Mouse (Mus musculus) intestine, postnatal 0 days (tissue): ENCODE measurements around the gene Oat. TPM values are rescaled to one million over a fixed set of nuclear protein-coding genes. Genes with fewer than 3 reads are reported as not detected.

Source experiments
- ATAC-seq: fragments of 200-750 bp; cut with Nextera tagmentation; 2 replicates; pipeline ENCODE4 v1.8.0; 2017; ENCODE audit warnings: mild to moderate bottlenecking, moderate TSS enrichment, moderate library complexity
- H3K27ac ChIP-seq: fragments of 300-500 bp; sonication (generic); 2 replicates; pipeline ENCODE4 v1.5.1; 2014; ENCODE audit warnings: mild to moderate bottlenecking, low read depth, low read length, moderate library complexity
- H3K27me3 ChIP-seq: fragments of 300-500 bp; sonication (generic); replicated peaks from 2 replicates; pipeline ENCODE4 v1.6.1; 2014; ENCODE audit warnings: low read length, mixed read lengths; ENCODE audit not compliant: control insufficient read depth, insufficient read depth
- H3K36me3 ChIP-seq: fragments of 300-500 bp; sonication (generic); 2 replicates; pipeline ENCODE4 v1.6.1; 2014; ENCODE audit warnings: mild to moderate bottlenecking, moderate library complexity; ENCODE audit not compliant: control insufficient read depth, insufficient read depth
- H3K4me1 ChIP-seq: fragments of 300-500 bp; sonication (generic); replicated peaks from 2 replicates; pipeline ENCODE4 v1.6.1; 2014; ENCODE audit warnings: antibody characterized with exemption, low read length, mixed read lengths; ENCODE audit not compliant: control insufficient read depth, insufficient read depth
- H3K4me2 ChIP-seq: fragments of 300-500 bp; sonication (generic); replicated peaks from 2 replicates; pipeline ENCODE4 v1.6.1; 2014; ENCODE audit warnings: low read depth, mild to moderate bottlenecking, moderate library complexity
- H3K4me3 ChIP-seq: fragments of 300-500 bp; sonication (generic); 2 replicates; pipeline ENCODE4 v1.5.1; 2014; ENCODE audit warnings: low read depth, low read length
- H3K9ac ChIP-seq: fragments of 300-500 bp; sonication (generic); 2 replicates; pipeline ENCODE4 v1.6.1; 2014; ENCODE audit warnings: mild to moderate bottlenecking, low read depth, low read length
- H3K9me3 ChIP-seq: fragments of 300-500 bp; sonication (generic); 2 replicates; pipeline ENCODE4 v1.6.1; 2016; ENCODE audit warnings: mixed run types; ENCODE audit not compliant: control insufficient read depth
- CTCF ChIP-seq: sonication (generic); IDR thresholded peaks from 2 replicates; pipeline ENCODE4 v1.5.1; 2016; ENCODE audit warnings: low read depth, mild to moderate bottlenecking, control low read depth, antibody characterized with exemption, moderate library complexity
- WGBS: fragments of 180-500 bp; shearing (Covaris S2); extraction: QIAGEN DNeasy Blood & Tissue Kit; methylation state at CpG from one replicate; pipeline ENCODE4 v1.1.7; 2014; 5-methylcytosine and 5-hydroxymethylcytosine counted together
- polyA plus RNA-seq: library from polyadenylated mRNA; unstranded; fragments of >200 nt; fragmentation: Nextera tagmentation; extraction: Ambion mirVana; gene quantifications from 2 replicates; pipeline ENCODE4 v1.2.1, GENCODE M21; 2015

The Oat gene
- 1,789 and 2,051 TPM in 2 replicates for polyA plus RNA-seq

DNA sequence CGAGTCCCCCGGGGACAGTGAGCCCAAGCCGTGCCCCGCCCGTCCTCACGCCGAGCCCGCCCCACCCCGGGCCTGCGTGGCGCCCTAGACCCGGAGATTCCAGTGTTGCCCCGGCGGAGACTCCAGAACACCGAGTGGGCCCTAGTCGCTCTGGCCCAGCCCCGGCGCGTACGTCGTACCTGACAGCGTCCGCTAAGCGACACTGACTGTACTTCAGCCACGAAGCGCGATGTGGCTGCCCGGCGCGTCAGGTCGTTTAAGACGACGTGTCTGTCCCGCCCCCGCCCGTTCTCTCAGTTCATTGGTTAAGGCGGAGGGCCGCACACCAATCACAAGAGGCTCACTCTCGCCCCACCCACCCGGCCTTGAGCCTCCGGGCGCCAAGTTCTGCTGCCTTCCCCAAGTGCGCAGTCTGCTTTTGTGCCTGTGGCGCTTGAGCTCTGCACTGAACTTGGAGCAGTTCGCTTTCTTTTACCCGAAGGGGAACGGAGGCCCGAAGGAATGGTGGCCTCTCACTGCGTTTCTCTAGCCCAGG lies at the start of gene Oat:
Gene Oat, minus strand, starts transcription at position 283 of the 535 bp plus-strand sequence.
- Histone ChIP-seq H3K4me3 (peak within 1 kb of the TSS; percentile 66), H3K9ac (peak within 1 kb of the TSS; percentile 87), H3K4me2 (peak within 1 kb of the TSS; percentile 71), H3K27me3 (no peaks in the 10 kb centered on the region), H3K36me3 (no peaks in the 10 kb centered on the region), H3K9me3 (no peaks in the 10 kb centered on the region), H3K27ac (peak within 1 kb of the TSS; percentile 99), H3K4me1 (0 out of 2 replicates have a peak, but pooled peaks cover 7% of the 10 kb centered on the region)
- TF ChIP-seq CTCF = peak; percentile 23; the same call in 1 of the 2 replicates
- under 1% methylated on average over 47 of the region's 49 CpGs for WGBS
- peak; percentile 88 for ATAC-seq

DNA sequence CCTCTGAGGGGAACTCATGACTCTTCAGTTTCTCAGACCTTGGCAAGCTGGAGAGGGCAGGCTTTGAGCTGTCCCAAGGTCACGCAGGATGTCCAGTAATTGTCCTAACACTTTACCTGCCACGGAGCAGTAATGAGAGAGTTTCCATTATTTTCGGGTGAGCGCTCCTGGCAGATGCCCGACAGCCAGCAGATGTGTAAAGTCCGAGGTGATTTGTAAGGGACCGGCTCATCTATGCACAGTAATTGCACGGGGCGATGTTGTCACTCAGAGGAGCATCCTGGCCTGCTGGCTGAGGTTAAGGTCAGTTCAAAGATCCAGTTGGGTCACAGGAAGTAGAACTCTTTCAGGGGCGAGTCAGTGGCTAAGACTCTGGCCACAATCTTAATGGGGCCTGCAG lies 48.0 kb upstream of the Oat start:
- Histone ChIP-seq H3K4me3 (no peak overlapping the region), H3K4me1 (no peaks in the 10 kb centered on the region), H3K27me3 (no peaks in the 10 kb centered on the region), H3K4me2 (no peak overlapping the region), H3K36me3 (no peaks in the 10 kb centered on the region), H3K27ac (no peak overlapping the region), H3K9ac (no peak overlapping the region), H3K9me3 (no peaks in the 10 kb centered on the region)
- no peak for ATAC-seq
- WGBS = 84% methylated on average over 10 of the region's 10 CpGs
- no peak for TF ChIP-seq CTCF

GRCm38 (mm10) chr7:132619975-132620918 lies 44.0 kb upstream of the Oat start:
- 91% methylated on average over 15 of the region's 15 CpGs for WGBS

DNA sequence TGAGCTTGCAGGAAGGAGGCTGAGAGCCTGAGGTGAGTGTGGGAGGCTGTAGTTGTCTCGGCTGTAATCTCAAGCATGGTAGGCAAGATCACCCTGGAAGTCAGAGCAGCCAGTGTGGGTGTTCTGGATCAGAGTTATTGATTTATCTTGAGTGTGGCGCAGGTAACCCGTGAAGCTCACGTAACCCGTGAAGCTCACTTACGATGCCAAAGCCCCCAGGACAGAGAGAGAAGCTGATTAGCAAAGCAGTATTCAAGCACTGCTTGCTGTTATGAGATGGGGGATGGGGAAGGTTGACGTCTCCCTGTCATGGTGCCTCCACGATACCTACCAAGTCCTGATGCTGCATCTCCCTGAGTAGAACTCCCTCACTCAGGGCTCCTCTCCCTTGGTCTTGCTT lies 43.4 kb upstream of the Oat start:
- no peaks in the 10 kb centered on the region for H3K27me3 ChIP-seq
- WGBS = 91% methylated on average over 8 of the region's 8 CpGs

More at GRCm38 (mm10) chr7:132619975-132620918, 44.0 kb upstream of the Oat start:
- no peaks in the 10 kb centered on the region for H3K9me3 ChIP-seq
- H3K27ac ChIP-seq = no peak overlapping the region
- no peak overlapping the region for H3K9ac ChIP-seq
- H3K27me3 ChIP-seq = no peaks in the 10 kb centered on the region
- H3K4me2 ChIP-seq = no peak overlapping the region
- no peaks in the 10 kb centered on the region for H3K4me1 ChIP-seq
- ATAC-seq = no peak
- TF ChIP-seq CTCF = no peak
- H3K4me3 ChIP-seq = no peak overlapping the region
- no peaks in the 10 kb centered on the region for H3K36me3 ChIP-seq

GRCm38 (mm10) chr7:132617021-132617564 lies 40.9 kb upstream of the Oat start:
- Histone ChIP-seq H3K9ac (no peak overlapping the region), H3K36me3 (no peaks in the 10 kb centered on the region), H3K27ac (no peak overlapping the region), H3K4me1 (no peaks in the 10 kb centered on the region), H3K9me3 (no peaks in the 10 kb centered on the region), H3K4me2 (no peak overlapping the region), H3K27me3 (no peaks in the 10 kb centered on the region), H3K4me3 (no peak overlapping the region)
- TF ChIP-seq CTCF = no peak
- no peak for ATAC-seq
- 91% methylated on average over 5 of the region's 5 CpGs for WGBS

More for the DNA sequence above, 43.4 kb upstream of the Oat start:
- H3K9me3 ChIP-seq = no peaks in the 10 kb centered on the region
- no peak overlapping the region for H3K9ac ChIP-seq
- no peaks in the 10 kb centered on the region for H3K4me1 ChIP-seq
- H3K27ac ChIP-seq = no peak overlapping the region
- H3K4me3 ChIP-seq = no peak overlapping the region
- no peak for ATAC-seq
- no peaks in the 10 kb centered on the region for H3K36me3 ChIP-seq
- no peak for TF ChIP-seq CTCF
- no peak overlapping the region for H3K4me2 ChIP-seq

GRCm38 (mm10) chr7:132616391-132616790 lies 40.2 kb upstream of the Oat start:
- TF ChIP-seq CTCF = no peak
- no peaks in the 10 kb centered on the region for H3K4me1 ChIP-seq
- no peak overlapping the region for H3K27ac ChIP-seq
- no peaks in the 10 kb centered on the region for H3K36me3 ChIP-seq
- no peak overlapping the region for H3K4me2 ChIP-seq
- no peaks in the 10 kb centered on the region for H3K27me3 ChIP-seq
- H3K9me3 ChIP-seq = no peaks in the 10 kb centered on the region
- 68% methylated on average over 6 of the region's 6 CpGs for WGBS
- ATAC-seq = no peak
- no peak overlapping the region for H3K4me3 ChIP-seq
- no peak overlapping the region for H3K9ac ChIP-seq
